Mouse (Mus musculus) lung, adult 2 months (tissue): ENCODE measurements around the gene Zfp354c.

Experiments used
- CTCF ChIP-seq: fragments of 200-500 bp; IDR thresholded peaks from 2 replicates; pipeline ENCODE4 v1.5.1; 2011; ENCODE audit warnings: mild to moderate bottlenecking, low read length, control low read depth; ENCODE audit not compliant: insufficient read depth
- POLR2A ChIP-seq: fragments of 200-500 bp; IDR thresholded peaks from 2 replicates; pipeline ENCODE4 v1.6.1; 2011; ENCODE audit warnings: low read depth, mild to moderate bottlenecking, control low read depth, low read length, borderline replicate concordance; ENCODE audit errors: extremely low read depth

GRCm38 (mm10) chr11:50826214-50826613 lies 1.3 kb downstream of the Zfp354c start:
- TF ChIP-seq POLR2A (no peak), CTCF (no peak)
